Mouse (Mus musculus) heart, embryonic 12.5 days (tissue): ENCODE measurements around the gene Paqr4. TPM values are rescaled to one million over a fixed set of nuclear protein-coding genes. Genes with fewer than 3 reads are reported as not detected.
"Not testable (repeated sequence)": the region's sequence is repeated elsewhere in the genome, so short reads cannot be mapped to it uniquely, and the experiment has no call there.

Experiments
- ATAC-seq: fragments of 200-750 bp; cut with Nextera tagmentation; 2 replicates; pipeline ENCODE4 v1.8.0; 2017; ENCODE audit warnings: moderate TSS enrichment, moderate library complexity; ENCODE audit not compliant: insufficient number of reproducible peaks, low FRiP score
- H3K27ac ChIP-seq: fragments of 300-500 bp; sonication (generic); 2 replicates; pipeline ENCODE4 v1.5.1; 2016; ENCODE audit warnings: mild to moderate bottlenecking, moderate library complexity; ENCODE audit not compliant: poor library complexity, severe bottlenecking
- H3K27me3 ChIP-seq: fragments of 300-500 bp; sonication (generic); replicated peaks from 2 replicates; pipeline ENCODE4 v1.6.1; 2016; ENCODE audit warnings: mild to moderate bottlenecking, moderate library complexity
- H3K36me3 ChIP-seq: fragments of 300-500 bp; sonication (generic); 2 replicates; pipeline ENCODE4 v1.6.1; 2016; ENCODE audit warnings: mild to moderate bottlenecking, moderate library complexity
- H3K4me1 ChIP-seq: fragments of 300-500 bp; sonication (generic); replicated peaks from 2 replicates; pipeline ENCODE4 v1.6.1; 2016; ENCODE audit warnings: mild to moderate bottlenecking
- H3K4me2 ChIP-seq: fragments of 300-500 bp; sonication (generic); 2 replicates; pipeline ENCODE4 v1.6.1; 2016; ENCODE audit warnings: mild to moderate bottlenecking, moderate library complexity
- H3K4me3 ChIP-seq: fragments of 300-500 bp; sonication (generic); 2 replicates; pipeline ENCODE4 v1.5.1; 2016; ENCODE audit warnings: mild to moderate bottlenecking
- H3K9ac ChIP-seq: fragments of 300-500 bp; sonication (generic); 2 replicates; pipeline ENCODE4 v1.6.1; 2016; ENCODE audit warnings: mild to moderate bottlenecking, moderate library complexity
- H3K9me3 ChIP-seq: fragments of 300-500 bp; sonication (generic); replicated peaks from 2 replicates; pipeline ENCODE4 v1.6.1; 2016; ENCODE audit warnings: mild to moderate bottlenecking, moderate library complexity
- WGBS: fragments of 180-500 bp; shearing (Covaris S2); methylation state at CpG from one replicate; pipeline ENCODE4 v1.1.7; 2016; 5-methylcytosine and 5-hydroxymethylcytosine counted together
- polyA plus RNA-seq: library from polyadenylated mRNA; unstranded; fragments of >200 nt; fragmentation: Nextera tagmentation; extraction: Ambion mirVana; gene quantifications from 2 replicates; pipeline ENCODE4 v1.2.1, GENCODE M21; 2016

Paqr4 gene
- polyA plus RNA-seq, 1 experiment from 2014 or later, result 10.3 TPM

DNA sequence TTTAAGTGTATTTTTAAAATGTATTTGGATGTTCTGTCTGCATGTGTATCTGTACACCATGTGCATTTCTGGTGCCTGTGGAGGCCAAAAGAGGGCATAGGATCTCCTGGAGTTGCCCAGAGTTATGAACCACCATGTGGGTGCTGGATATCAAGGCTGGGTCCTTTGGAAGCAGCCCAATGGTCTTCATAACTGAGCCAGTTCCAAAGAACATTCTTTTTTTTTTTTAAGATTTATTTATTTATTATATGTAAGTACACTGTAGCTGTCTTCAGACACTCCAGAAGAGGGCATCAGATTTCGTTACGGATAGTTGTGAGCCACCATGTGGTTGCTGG is 31.5 kb upstream of the Paqr4 start:
- H3K4me1 ChIP-seq, H3K9me3 ChIP-seq, H3K9ac ChIP-seq, H3K27me3 ChIP-seq, H3K4me3 ChIP-seq, ATAC-seq, H3K27ac ChIP-seq, H3K4me2 ChIP-seq: not testable (repeated sequence)
- H3K36me3 ChIP-seq, result peaks cover 12% of the 10 kb centered on the region
- WGBS, result 81% methylated on average over 2 of the region's 2 CpGs

DNA sequence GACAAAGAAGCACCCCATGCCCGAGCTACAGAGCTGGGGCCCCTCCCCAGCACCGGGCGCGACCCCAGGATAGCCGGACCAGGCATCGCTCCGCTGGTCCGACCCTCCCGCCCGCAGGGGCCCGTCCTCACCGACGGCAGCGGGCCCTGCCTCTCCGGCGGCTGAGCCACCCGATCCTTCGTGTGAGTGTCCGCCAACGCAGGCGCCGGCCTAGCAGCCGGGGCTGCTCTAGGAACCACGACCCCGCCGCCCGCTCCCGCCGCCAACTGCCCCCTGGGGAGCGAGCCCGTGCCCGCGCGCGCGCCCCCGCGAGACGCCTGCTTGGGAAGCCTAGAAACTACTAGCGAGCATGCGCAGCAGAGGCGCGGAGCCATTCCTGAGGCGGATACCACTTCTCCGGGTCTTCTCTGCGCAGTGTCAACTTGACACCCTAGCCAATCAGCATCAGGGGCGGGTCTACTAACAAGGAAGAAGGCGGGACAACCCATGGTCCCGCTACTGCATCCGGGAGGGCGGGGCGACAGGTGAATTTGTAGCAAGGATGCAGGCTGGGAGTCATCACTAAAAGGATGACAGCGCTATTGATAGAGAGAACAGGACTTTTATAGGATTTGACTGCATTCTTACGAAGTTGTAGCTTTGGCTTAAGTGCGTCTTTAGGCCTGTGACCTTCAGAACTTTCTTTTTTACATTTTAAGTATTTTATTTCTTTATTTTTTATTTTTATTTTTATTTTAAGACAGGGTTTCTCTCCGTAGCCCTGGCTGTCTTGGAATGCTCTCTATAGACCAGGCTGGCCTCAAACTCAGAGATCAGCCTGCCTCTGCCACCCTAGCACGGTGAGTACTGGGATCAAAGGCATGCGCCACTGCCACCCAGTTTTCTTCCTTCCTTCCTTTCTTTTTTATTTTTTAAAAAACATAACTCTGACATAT is 30.9 kb upstream of the Paqr4 start, which contains the start of gene Flywch1:
Flywch1 (minus strand) TSS at position 319 of the 935 bp plus-strand sequence.
- Histone ChIP-seq H3K36me3 (peaks cover 12% of the 10 kb centered on the region), H3K9ac (peak within 1 kb of the TSS; percentile 93), H3K4me2 (peak within 1 kb of the TSS; percentile 80), H3K4me1 (peaks cover 8% of the 10 kb centered on the region), H3K27me3 (no peaks in the 10 kb centered on the region), H3K27ac (peak within 1 kb of the TSS; percentile 82), H3K4me3 (peak within 1 kb of the TSS; percentile 87), H3K9me3 (no peaks in the 10 kb centered on the region)
- WGBS, result 3% methylated on average over 58 of the region's 58 CpGs
- peak; percentile 98 for ATAC-seq

DNA sequence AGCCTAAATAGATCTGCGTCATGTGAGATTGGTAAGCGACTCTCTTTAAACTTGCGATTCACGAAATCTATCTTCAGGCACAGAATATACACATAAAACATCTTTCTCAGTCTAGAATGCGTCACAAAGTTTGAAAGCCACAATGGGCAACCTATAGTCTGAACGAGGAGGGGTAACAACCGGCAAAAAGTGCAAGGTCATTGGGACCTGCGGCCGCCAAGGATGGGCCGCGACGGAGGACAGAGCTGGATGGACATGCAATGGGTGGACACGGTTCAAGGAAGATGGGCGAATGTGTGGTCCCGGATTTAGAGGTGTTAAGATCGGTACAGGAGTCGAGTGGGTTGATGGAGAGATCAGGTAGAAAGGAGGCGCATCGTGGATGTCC is 30.2 kb upstream of the Paqr4 start:
- Histone ChIP-seq H3K27me3 (no peaks in the 10 kb centered on the region), H3K9ac (peak overlapping the region; percentile 93), H3K9me3 (no peaks in the 10 kb centered on the region), H3K4me3 (peak overlapping the region; percentile 87), H3K27ac (peak overlapping the region; percentile 82), H3K36me3 (peaks cover 15% of the 10 kb centered on the region), H3K4me2 (peak overlapping the region; percentile 80), H3K4me1 (peaks cover 8% of the 10 kb centered on the region)
- WGBS, result under 1% methylated on average over 19 of the region's 19 CpGs
- ATAC-seq, result peak; percentile 65

DNA sequence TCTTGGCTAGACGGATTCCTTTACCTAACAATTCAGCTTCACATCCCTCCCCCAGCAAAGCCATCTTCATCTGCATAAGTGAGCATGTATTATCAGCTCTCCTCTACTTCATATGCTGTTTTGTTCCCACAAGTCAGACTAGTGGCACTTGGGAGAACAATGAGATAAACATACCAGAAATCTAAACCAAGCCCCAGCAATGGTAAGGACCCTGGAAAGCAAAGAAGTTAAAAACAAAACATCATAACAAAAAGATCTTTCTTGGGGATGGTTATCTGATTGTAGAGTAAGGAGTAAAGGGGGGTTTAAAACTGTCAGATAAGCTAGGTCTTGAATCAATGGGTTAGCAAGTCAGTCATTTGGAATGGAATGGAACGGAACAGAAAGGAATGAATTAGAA is 29.8 kb upstream of the Paqr4 start:
- 14% methylated on average over 2 of the region's 2 CpGs for WGBS
- H3K27ac ChIP-seq, result peak overlapping the region; percentile 82

DNA sequence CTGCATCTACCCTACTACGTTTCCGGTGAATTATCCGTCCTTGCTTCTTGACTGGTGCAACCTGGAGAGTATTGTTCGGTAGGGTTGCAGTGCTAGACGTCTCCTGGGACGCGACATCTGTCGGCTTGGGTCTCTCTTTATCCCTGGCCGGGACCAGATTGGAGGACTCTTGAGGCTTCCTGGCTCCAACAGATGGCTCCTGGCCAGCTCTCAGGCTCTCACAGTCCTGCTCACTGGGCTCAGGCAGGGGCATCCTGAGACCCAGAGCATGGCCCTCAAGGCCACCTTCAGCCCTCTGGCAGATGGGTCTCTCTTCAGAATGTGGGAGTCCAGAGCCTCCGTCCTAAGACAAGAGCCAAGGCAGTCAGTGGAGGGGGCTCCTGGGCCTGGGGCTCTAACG is 22.3 kb upstream of the Paqr4 start:
- no peak overlapping the region for H3K27ac ChIP-seq
- H3K36me3 ChIP-seq, result peaks cover 56% of the 10 kb centered on the region
- H3K4me3 ChIP-seq, result no peak overlapping the region
- no peaks in the 10 kb centered on the region for H3K27me3 ChIP-seq
- ATAC-seq, result no peak
- H3K4me2 ChIP-seq, result no peak overlapping the region
- no peaks in the 10 kb centered on the region for H3K4me1 ChIP-seq
- no peaks in the 10 kb centered on the region for H3K9me3 ChIP-seq
- no peak overlapping the region for H3K9ac ChIP-seq
- WGBS, result 86% methylated on average over 11 of the region's 11 CpGs

More for the DNA sequence above, 29.8 kb upstream of the Paqr4 start:
- no peaks in the 10 kb centered on the region for H3K27me3 ChIP-seq
- peak overlapping the region; percentile 80 for H3K4me2 ChIP-seq
- peak overlapping the region; percentile 87 for H3K4me3 ChIP-seq
- no peaks in the 10 kb centered on the region for H3K9me3 ChIP-seq
- peak overlapping the region; percentile 93 for H3K9ac ChIP-seq
- ATAC-seq, result no peak
- H3K36me3 ChIP-seq, result peaks cover 15% of the 10 kb centered on the region
- H3K4me1 ChIP-seq, result peaks cover 8% of the 10 kb centered on the region

DNA sequence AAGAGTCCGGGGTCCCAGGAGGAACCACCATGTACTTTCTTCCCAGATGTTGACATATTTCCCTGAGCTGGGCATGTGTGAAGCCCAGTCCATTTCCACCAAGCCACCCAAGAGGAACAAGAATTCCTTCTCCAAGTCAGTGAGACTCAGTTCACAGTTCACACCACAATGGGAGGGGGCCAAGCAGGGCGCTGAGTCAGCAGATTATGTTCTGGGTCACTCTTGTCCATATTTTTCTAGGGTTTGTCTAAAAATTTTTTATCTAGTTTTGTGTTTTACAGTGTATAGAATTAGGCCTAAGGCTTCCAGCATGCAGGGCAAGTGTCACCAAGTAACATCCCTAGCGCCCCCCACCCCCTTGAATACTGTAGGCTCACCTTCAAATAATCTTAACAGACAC is 20.5 kb upstream of the Paqr4 start:
- no peak overlapping the region for H3K4me2 ChIP-seq
- H3K27ac ChIP-seq, result no peak overlapping the region
- ATAC-seq, result no peak
- no peak overlapping the region for H3K4me3 ChIP-seq
- 91% methylated on average over 3 of the region's 3 CpGs for whole genome bisulfite sequencing
- no peaks in the 10 kb centered on the region for H3K4me1 ChIP-seq
- no peaks in the 10 kb centered on the region for H3K27me3 ChIP-seq
- H3K36me3 ChIP-seq, result peaks cover 73% of the 10 kb centered on the region
- H3K9ac ChIP-seq, result no peak overlapping the region
- H3K9me3 ChIP-seq, result no peaks in the 10 kb centered on the region

DNA sequence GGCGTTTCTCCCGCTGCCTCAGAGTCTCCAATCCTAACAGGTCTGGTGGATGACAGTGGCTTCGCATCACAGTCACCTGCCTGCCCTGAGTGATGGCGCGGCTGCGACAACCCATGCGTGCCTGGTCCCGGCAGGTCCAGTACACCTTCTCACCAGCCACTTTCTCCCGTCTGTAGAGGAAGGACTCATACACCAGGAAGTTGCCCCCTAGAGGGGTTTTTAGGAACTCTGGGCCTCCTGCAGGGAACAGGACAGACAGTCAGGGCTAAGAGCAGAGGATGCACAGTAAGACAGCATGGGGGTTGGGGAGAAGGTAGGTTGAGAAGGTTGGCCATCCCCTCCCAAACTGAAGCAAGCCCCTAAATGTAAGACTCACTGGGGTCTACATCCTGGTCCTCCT is 19.6 kb upstream of the Paqr4 start:
- no peaks in the 10 kb centered on the region for H3K27me3 ChIP-seq

DNA sequence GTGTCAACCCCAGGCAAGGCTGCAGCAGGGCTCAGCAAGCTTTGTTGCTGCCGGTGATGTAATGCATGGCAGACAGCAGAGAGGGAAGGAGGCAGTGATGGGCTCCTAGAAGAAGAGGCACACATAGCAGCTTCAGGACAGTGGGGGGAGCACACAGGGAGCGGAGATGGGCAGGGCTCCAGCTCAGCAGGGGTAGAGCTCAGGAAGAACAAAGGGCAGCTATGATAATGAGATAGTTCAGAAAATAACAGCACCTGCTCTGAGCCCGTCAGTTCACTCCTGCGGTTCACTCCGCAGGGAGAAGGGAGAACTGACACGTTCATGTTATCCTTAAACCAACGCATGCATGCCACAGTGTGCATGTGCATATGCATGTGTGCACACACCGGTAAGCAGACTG is 18.1 kb upstream of the Paqr4 start:
- no peak overlapping the region for H3K4me2 ChIP-seq
- H3K27me3 ChIP-seq, result no peaks in the 10 kb centered on the region
- 83% methylated on average over 8 of the region's 8 CpGs for WGBS
- H3K9me3 ChIP-seq, result no peaks in the 10 kb centered on the region
- no peak overlapping the region for H3K9ac ChIP-seq
- H3K4me3 ChIP-seq, result no peak overlapping the region
- H3K27ac ChIP-seq, result no peak overlapping the region
- no peak for ATAC-seq
- peaks cover 92% of the 10 kb centered on the region for H3K36me3 ChIP-seq
- H3K4me1 ChIP-seq, result no peaks in the 10 kb centered on the region

More for the DNA sequence above, 19.6 kb upstream of the Paqr4 start:
- no peak for ATAC-seq
- no peak overlapping the region for H3K4me2 ChIP-seq
- no peaks in the 10 kb centered on the region for H3K9me3 ChIP-seq
- H3K4me1 ChIP-seq, result no peaks in the 10 kb centered on the region
- WGBS, result 89% methylated on average over 9 of the region's 9 CpGs
- H3K9ac ChIP-seq, result no peak overlapping the region
- H3K4me3 ChIP-seq, result no peak overlapping the region
- no peak overlapping the region for H3K27ac ChIP-seq
- peaks cover 79% of the 10 kb centered on the region for H3K36me3 ChIP-seq

DNA sequence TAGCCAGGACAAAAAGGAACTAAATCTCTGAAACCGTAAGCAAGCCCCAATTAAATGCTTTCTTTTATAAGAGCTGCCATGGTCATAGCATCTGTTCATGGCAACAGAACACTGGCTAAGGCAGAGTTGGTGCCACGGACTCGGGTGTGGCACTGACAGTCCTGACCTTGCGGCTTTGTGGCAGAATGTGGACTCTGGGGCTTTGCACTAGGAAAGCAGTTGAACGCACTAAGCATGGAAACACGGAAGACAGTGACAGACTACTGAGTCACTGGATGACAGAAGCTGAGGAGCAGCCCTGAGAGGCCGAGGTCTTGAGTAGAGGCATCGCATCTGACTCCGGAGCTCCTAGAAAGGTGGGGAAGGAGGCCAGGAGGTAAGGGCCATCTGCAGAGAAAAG is 16.9 kb upstream of the Paqr4 start:
- H3K36me3 ChIP-seq, result peaks cover 98% of the 10 kb centered on the region
- ATAC-seq, result no peak
- H3K9ac ChIP-seq, result no peak overlapping the region
- WGBS, result 93% methylated on average over 9 of the region's 9 CpGs
- no peak overlapping the region for H3K4me2 ChIP-seq
- no peak overlapping the region for H3K27ac ChIP-seq
- no peaks in the 10 kb centered on the region for H3K27me3 ChIP-seq
- no peaks in the 10 kb centered on the region for H3K4me1 ChIP-seq
- no peak overlapping the region for H3K4me3 ChIP-seq
- H3K9me3 ChIP-seq, result no peaks in the 10 kb centered on the region

DNA sequence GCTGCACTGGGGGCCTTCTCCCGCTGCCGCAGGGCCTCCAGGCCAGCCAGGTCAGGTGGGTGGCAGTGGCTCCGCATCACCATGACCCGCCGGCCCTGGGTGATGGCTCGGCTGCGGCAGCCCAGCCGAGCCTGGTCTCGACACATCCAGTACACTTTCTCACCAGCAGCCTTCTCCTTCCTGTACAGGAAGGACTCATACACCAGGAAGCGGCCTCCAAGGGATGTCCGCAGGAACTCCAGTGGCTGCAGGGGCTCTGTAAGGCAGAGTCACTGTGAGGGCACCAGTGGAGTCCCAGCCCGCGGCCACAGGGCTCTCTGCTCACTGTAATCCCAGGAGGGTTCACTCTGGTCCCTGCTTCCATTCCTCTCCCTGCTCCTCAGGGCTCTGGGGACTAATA is 15.0 kb upstream of the Paqr4 start:
- H3K4me3 ChIP-seq, result no peak overlapping the region
- no peaks in the 10 kb centered on the region for H3K4me1 ChIP-seq
- H3K4me2 ChIP-seq, result no peak overlapping the region
- H3K36me3 ChIP-seq, result peaks cover 93% of the 10 kb centered on the region
- H3K9ac ChIP-seq, result no peak overlapping the region
- H3K27ac ChIP-seq, result no peak overlapping the region
- H3K9me3 ChIP-seq, result no peaks in the 10 kb centered on the region
- no peak for ATAC-seq
- no peaks in the 10 kb centered on the region for H3K27me3 ChIP-seq
- 83% methylated on average over 13 of the region's 13 CpGs for WGBS

DNA sequence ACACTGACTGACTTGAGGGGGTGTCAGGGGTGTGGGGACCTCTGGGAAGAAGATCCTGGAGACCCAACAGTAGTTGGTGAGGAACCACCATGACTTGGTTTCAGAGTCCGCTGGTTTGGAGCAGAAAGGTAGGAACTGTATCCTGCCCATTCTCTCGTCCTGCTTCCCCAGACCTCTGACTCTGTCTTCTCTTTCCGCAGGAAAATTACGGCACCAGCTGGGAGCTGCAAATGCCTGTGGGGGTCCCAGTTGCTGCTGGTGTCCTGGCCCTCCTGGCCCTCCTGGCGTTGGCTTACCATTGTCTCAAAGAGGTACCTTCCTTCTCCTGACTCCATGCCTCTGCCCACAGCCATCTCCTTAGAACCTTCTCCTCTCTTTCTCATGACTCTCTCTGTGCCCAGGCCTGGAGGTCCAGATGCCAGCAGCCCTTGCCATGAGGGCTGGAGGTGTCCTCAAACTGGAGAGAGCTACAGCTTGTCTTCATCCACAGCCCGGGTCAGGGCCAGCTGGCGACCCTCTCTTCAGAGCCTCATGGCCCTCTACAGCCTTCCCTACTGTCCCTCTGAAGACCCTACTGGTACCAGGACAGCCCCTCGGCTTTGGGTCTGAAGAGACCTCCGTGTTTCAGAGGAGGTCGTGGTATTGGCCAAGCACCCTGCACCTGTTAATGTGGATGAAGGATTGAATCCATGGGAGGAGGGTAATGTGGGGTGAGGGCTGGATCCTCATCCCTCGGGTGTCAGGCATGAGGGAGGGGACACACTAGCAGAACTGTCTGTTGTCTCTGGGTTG is 8.9 kb upstream of the Paqr4 start:
- Histone ChIP-seq H3K27me3 (peaks cover 42% of the 10 kb centered on the region), H3K4me3 (no peak overlapping the region), H3K27ac (no peak overlapping the region), H3K9ac (no peak overlapping the region), H3K4me1 (peaks cover 18% of the 10 kb centered on the region), H3K4me2 (peak overlapping the region; percentile 58), H3K9me3 (no peaks in the 10 kb centered on the region), H3K36me3 (peaks cover 34% of the 10 kb centered on the region)
- ATAC-seq, result no peak; the same call in 1 of the 2 replicates
- 71% methylated on average over 11 of the region's 11 CpGs for WGBS
